Mouse (Mus musculus): ENCODE measurements around the gene Psmb4. TPM values are rescaled to one million over a fixed set of nuclear protein-coding genes. Genes with fewer than 3 reads are reported as not detected.
"Not testable (repeated sequence)": the region's sequence is repeated elsewhere in the genome, so short reads cannot be mapped to it uniquely, and the experiment has no call there.

The Psmb4 gene
- 438 and 518 TPM in 2 replicates for polyA plus RNA-seq (2014; fragmentation: Nextera tagmentation; extraction: Ambion mirVana)

GRCm38 (mm10) chr3:94886316-94887224, at the start of gene Psmb4:
Gene Psmb4 (minus strand): TSS chr3:94886961.
- Histone ChIP-seq H3K4me2 (ENCODE audit: low read length) (peak within 1 kb of the TSS; percentile 72), H3K36me3 (ENCODE audit: control insufficient read depth, insufficient read depth, low read length) (peaks cover 42% of the 10 kb centered on the region), H3K4me1 (ENCODE audit: control insufficient read depth, insufficient read depth, low read length) (peaks cover 12% of the 10 kb centered on the region), H3K4me3 (ENCODE audit: low read depth, low read length) (peak within 1 kb of the TSS; percentile 96), H3K9ac (ENCODE audit: low read length) (peak within 1 kb of the TSS; percentile 90), H3K27ac (ENCODE audit: low read depth, low read length) (peak within 1 kb of the TSS; percentile 74), H3K27me3 (replicated peaks; ENCODE audit: control insufficient read depth, insufficient read depth, low read length) (no peaks in the 10 kb centered on the region), H3K9me3 (replicated peaks; ENCODE audit: control insufficient read depth, low read length) (no peaks in the 10 kb centered on the region)
- 1% methylated on average over 61 of the region's 61 CpGs for WGBS
- peak; percentile 93 for ATAC-seq
- DNase-seq (ENCODE audit: low spot score), result peak; percentile 93

GRCm38 (mm10) chr3:94936147-94936546, 49.4 kb upstream of the Psmb4 start:
- not testable (repeated sequence) for DNase-seq (ENCODE audit: low spot score); H3K36me3 ChIP-seq (ENCODE audit: control insufficient read depth, insufficient read depth, low read length); H3K27ac ChIP-seq (ENCODE audit: low read depth, low read length); H3K9me3 ChIP-seq (replicated peaks; ENCODE audit: control insufficient read depth, low read length); H3K4me1 ChIP-seq (ENCODE audit: control insufficient read depth, insufficient read depth, low read length); H3K27me3 ChIP-seq (replicated peaks; ENCODE audit: control insufficient read depth, insufficient read depth, low read length); H3K9ac ChIP-seq (ENCODE audit: low read length); H3K4me2 ChIP-seq (ENCODE audit: low read length); H3K4me3 ChIP-seq (ENCODE audit: low read depth, low read length); ATAC-seq
- WGBS, result 87% methylated on average over 5 of the region's 5 CpGs

DNA sequence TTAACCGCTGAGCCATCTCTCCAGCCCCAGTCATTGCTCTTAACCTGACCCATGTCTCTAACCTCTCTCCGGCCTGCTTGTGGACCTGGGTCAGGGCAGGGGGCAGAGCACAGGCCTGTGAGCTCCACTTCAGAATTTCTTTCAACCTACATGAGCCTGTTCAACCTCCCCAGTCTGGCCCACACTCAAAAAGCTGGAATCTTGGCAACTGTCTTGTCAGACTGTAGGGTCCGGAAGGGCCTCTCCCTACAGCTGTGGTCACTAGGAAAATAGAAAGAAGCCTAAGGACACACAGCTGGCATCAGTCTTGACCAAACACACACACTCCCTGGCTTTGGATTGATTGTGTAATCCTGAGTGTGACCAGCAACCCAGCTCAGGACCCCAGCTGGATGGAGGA, 48.6 kb upstream of the Psmb4 start:
- WGBS, result 96% methylated on average over 3 of the region's 3 CpGs
- ATAC-seq, result not testable (repeated sequence)

GRCm38 (mm10) chr3:94934564-94934963, 47.8 kb upstream of the Psmb4 start:
- not testable (repeated sequence) for DNase-seq (ENCODE audit: low spot score); ATAC-seq

More for the DNA sequence above, 48.6 kb upstream of the Psmb4 start:
- DNase-seq (ENCODE audit: low spot score); H3K4me2 ChIP-seq (ENCODE audit: low read length); H3K27me3 ChIP-seq (replicated peaks; ENCODE audit: control insufficient read depth, insufficient read depth, low read length); H3K9ac ChIP-seq (ENCODE audit: low read length); H3K4me1 ChIP-seq (ENCODE audit: control insufficient read depth, insufficient read depth, low read length); H3K36me3 ChIP-seq (ENCODE audit: control insufficient read depth, insufficient read depth, low read length); H3K27ac ChIP-seq (ENCODE audit: low read depth, low read length); H3K4me3 ChIP-seq (ENCODE audit: low read depth, low read length); H3K9me3 ChIP-seq (replicated peaks; ENCODE audit: control insufficient read depth, low read length): not testable (repeated sequence)

DNA sequence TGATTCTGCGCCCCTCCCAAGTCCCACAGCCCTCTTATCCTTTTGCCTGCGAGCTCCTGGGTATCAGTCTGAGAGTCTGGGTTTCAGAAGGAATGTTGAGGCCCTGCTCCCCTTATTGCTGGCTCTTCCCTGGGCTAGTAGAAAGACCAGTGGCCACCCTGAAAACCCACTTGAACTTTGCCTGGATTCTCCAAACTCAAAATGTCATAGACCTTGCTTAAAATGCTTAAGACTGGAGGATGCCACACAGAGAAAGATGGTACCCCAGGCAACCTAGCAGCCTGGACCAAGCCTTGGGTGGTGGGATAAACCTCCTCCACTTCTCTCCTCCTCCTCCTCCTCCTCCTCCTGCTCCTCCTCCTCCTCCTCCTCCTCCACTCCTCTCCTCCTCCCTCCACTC, 46.8 kb upstream of the Psmb4 start:
- not testable (repeated sequence) for H3K4me2 ChIP-seq (ENCODE audit: low read length); H3K36me3 ChIP-seq (ENCODE audit: control insufficient read depth, insufficient read depth, low read length); H3K27ac ChIP-seq (ENCODE audit: low read depth, low read length); H3K4me3 ChIP-seq (ENCODE audit: low read depth, low read length); DNase-seq (ENCODE audit: low spot score); H3K4me1 ChIP-seq (ENCODE audit: control insufficient read depth, insufficient read depth, low read length); H3K9me3 ChIP-seq (replicated peaks; ENCODE audit: control insufficient read depth, low read length); H3K9ac ChIP-seq (ENCODE audit: low read length); H3K27me3 ChIP-seq (replicated peaks; ENCODE audit: control insufficient read depth, insufficient read depth, low read length); ATAC-seq
- no CpG with 5 or more reads among the region's 2 CpGs for WGBS

More at GRCm38 (mm10) chr3:94934564-94934963, 47.8 kb upstream of the Psmb4 start:
- H3K4me2 ChIP-seq (ENCODE audit: low read length); H3K4me1 ChIP-seq (ENCODE audit: control insufficient read depth, insufficient read depth, low read length); H3K36me3 ChIP-seq (ENCODE audit: control insufficient read depth, insufficient read depth, low read length); H3K4me3 ChIP-seq (ENCODE audit: low read depth, low read length); H3K27ac ChIP-seq (ENCODE audit: low read depth, low read length); H3K9me3 ChIP-seq (replicated peaks; ENCODE audit: control insufficient read depth, low read length); H3K9ac ChIP-seq (ENCODE audit: low read length); H3K27me3 ChIP-seq (replicated peaks; ENCODE audit: control insufficient read depth, insufficient read depth, low read length): not testable (repeated sequence)
- WGBS, result 98% methylated on average over 3 of the region's 3 CpGs

DNA sequence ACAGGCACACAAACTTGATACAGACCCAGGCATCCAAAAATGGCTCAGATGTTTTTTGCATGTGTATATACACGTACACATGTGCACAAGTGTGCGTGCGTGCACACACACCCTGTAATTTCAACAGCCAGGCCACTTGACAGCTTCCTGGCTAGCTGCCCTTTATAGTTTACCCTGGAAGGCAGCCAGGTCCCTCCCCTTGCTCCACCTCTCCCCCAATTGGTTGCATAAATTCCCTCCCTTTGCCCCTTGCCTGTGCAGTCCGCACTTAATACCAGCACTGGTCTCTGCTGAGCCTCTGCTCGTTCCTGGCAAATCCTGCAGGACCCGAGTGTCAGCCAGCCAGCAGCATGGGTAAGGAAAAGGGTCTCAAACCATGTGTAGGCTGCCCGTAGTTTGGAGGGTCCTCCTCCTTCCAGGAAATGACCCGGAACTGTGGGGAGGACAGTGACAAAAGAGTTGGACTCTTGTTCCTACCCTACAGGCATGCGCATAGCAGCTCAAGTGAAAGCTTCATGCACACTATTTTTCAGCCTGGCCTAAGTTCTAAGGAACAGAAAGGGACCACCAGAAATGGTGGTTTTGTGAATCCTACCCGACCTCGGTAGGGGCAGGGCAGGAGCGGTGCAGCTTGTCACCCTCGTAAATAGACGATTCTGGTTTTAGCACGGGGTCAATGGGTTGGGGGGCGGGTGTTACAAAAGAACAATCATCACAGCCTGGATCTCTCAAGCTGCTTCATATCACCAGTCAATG, 46.2 kb upstream of the Psmb4 start, which contains the start of gene Selenbp1:
TSS of gene Selenbp1 (plus strand) at position 248 of the 756 bp plus-strand sequence.
- H3K4me3 ChIP-seq (ENCODE audit: low read depth, low read length), result peak within 1 kb of the TSS; percentile 21
- H3K4me2 ChIP-seq (ENCODE audit: low read length), result peak within 1 kb of the TSS; percentile 45
- DNase-seq (ENCODE audit: low spot score) (peak; percentile 79), ATAC-seq (peak; percentile 86)
- H3K9me3 ChIP-seq (replicated peaks; ENCODE audit: control insufficient read depth, low read length), result no peaks in the 10 kb centered on the region
- 0 out of 2 replicates have a peak, but pooled peaks cover 2% of the 10 kb centered on the region for H3K4me1 ChIP-seq (ENCODE audit: control insufficient read depth, insufficient read depth, low read length)
- H3K27ac ChIP-seq (ENCODE audit: low read depth, low read length), result peak within 1 kb of the TSS; percentile 39; the same call in 1 of the 2 replicates
- peak within 1 kb of the TSS; percentile 13; the same call in 1 of the 2 replicates for H3K9ac ChIP-seq (ENCODE audit: low read length)
- H3K36me3 ChIP-seq (ENCODE audit: control insufficient read depth, insufficient read depth, low read length), result no peaks in the 10 kb centered on the region
- H3K27me3 ChIP-seq (replicated peaks; ENCODE audit: control insufficient read depth, insufficient read depth, low read length), result no peaks in the 10 kb centered on the region
- WGBS, result 19% methylated on average over 16 of the region's 16 CpGs

GRCm38 (mm10) chr3:94932279-94932678, 45.5 kb upstream of the Psmb4 start:
- not testable (repeated sequence) for H3K4me1 ChIP-seq (ENCODE audit: control insufficient read depth, insufficient read depth, low read length); H3K27ac ChIP-seq (ENCODE audit: low read depth, low read length); DNase-seq (ENCODE audit: low spot score); H3K27me3 ChIP-seq (replicated peaks; ENCODE audit: control insufficient read depth, insufficient read depth, low read length); ATAC-seq; H3K9ac ChIP-seq (ENCODE audit: low read length); H3K4me3 ChIP-seq (ENCODE audit: low read depth, low read length); H3K4me2 ChIP-seq (ENCODE audit: low read length); H3K36me3 ChIP-seq (ENCODE audit: control insufficient read depth, insufficient read depth, low read length); H3K9me3 ChIP-seq (replicated peaks; ENCODE audit: control insufficient read depth, low read length)
- WGBS, result 59% methylated on average over 2 of the region's 2 CpGs

GRCm38 (mm10) chr3:94931427-94932082, 44.8 kb upstream of the Psmb4 start:
- not testable (repeated sequence) for H3K36me3 ChIP-seq (ENCODE audit: control insufficient read depth, insufficient read depth, low read length); ATAC-seq; H3K4me2 ChIP-seq (ENCODE audit: low read length); H3K27me3 ChIP-seq (replicated peaks; ENCODE audit: control insufficient read depth, insufficient read depth, low read length); H3K27ac ChIP-seq (ENCODE audit: low read depth, low read length); DNase-seq (ENCODE audit: low spot score); H3K9ac ChIP-seq (ENCODE audit: low read length); H3K4me1 ChIP-seq (ENCODE audit: control insufficient read depth, insufficient read depth, low read length); H3K9me3 ChIP-seq (replicated peaks; ENCODE audit: control insufficient read depth, low read length); H3K4me3 ChIP-seq (ENCODE audit: low read depth, low read length)
- 81% methylated on average over 10 of the region's 10 CpGs for WGBS
